Mouse (Mus musculus): ENCODE measurements around the gene Acvr1. TPM values are rescaled to one million over a fixed set of nuclear protein-coding genes. Genes with fewer than 3 reads are reported as not detected.

The Acvr1 gene
- polyA plus RNA-seq (2012): 1.6 and 1.9 TPM in 2 replicates

GRCm38 (mm10) chr2:58567066-58567810 is at the start of gene Acvr1, which contains the start of gene Upp2:
Acvr1 (minus strand) TSS chr2:58567157.
Upp2 (plus strand) TSS chr2:58567298.

GRCm38 (mm10) chr2:58469816-58470215 is 97.1 kb downstream of the Acvr1 start, which contains the start of gene Gm17409:
Gm17409 (plus strand) TSS chr2:58470116.

GRCm38 (mm10) chr2:58357414-58358131 is 209.4 kb downstream of the Acvr1 start, which contains the start of gene Acvr1c:
Acvr1c (minus strand) TSS chr2:58357895.

Other genes with a start within 250 kb of the Acvr1 start
- gene Acvr1c, start 209.3 kb downstream of the Acvr1 start, polyA plus RNA-seq (2012): not detected in 2 replicates
- gene Gm17409, start 97.0 kb downstream of the Acvr1 start, polyA plus RNA-seq (2012): 0.05 TPM in 1 of 2 replicates, not detected in the other
- gene Upp2, start 141 bp upstream of the Acvr1 start, polyA plus RNA-seq (2012): 0.17 TPM in 1 of 2 replicates, not detected in the other

All from megakaryocyte-erythroid progenitor cell, adult 5 weeks (primary cell).